Mouse (Mus musculus): Measurements from ENCODE around the gene Cerkl.

GRCm38 (mm10) chr2:79405661-79406405, 50.8 kb downstream of the Cerkl start:
- TF ChIP-seq CTCF (IDR thresholded peaks at IDR 0.05) (no peak), EP300 (IDR thresholded peaks at IDR 0.05) (no peak)

Data from lung, postnatal 0 days (tissue).